Mouse (Mus musculus) small intestine, adult 2 months (tissue): ENCODE measurements around the gene Dock1.

ENCODE experiments used
- CTCF ChIP-seq: fragments of 200-500 bp; IDR thresholded peaks from 2 replicates; pipeline ENCODE4 v1.5.1; 2012; ENCODE audit warnings: low read depth, mild to moderate bottlenecking, control low read depth, inconsistent platforms, low read length, moderate library complexity, mixed read lengths; ENCODE audit not compliant: insufficient replicate concordance, insufficient read length; ENCODE audit errors: extremely low read depth
- POLR2A ChIP-seq: fragments of 200-500 bp; IDR thresholded peaks from 2 replicates; pipeline ENCODE4 v1.6.1; 2012; ENCODE audit warnings: low read depth, mild to moderate bottlenecking, control low read depth, inconsistent platforms, low read length, moderate library complexity

DNA sequence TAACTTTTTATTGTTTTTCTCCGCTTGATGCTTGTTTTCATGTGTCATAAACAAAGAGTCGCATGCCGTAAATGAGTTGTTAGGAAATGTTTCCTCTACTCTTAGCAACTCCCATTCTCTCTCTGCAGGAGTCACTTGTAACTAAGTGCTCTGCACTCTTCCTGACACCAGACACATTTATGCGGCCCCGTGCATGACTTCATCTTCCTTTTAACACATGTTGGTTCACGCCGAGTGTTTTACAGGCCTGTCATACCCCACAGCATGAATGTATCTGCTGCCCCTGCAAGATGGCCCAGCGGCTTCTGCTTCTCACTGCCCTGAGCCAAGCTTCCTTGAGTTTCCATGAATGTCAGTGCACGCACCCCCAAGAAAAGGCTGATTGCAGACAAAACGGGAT lies 407.4 kb downstream of the Dock1 start:
- TF ChIP-seq POLR2A = no peak
- no peak for TF ChIP-seq CTCF
